Mouse (Mus musculus) kidney, adult 2 months (tissue): Measurements from ENCODE around the gene Akap10.

Source experiments
- CTCF ChIP-seq: fragments of 200-500 bp; conservative IDR thresholded peaks from 2 replicates; pipeline ENCODE4 v1.5.1; 2011; ENCODE audit warnings: low read depth, mild to moderate bottlenecking, control low read depth, low read length, moderate library complexity, mixed read lengths; ENCODE audit not compliant: insufficient read depth, insufficient read length
- POLR2A ChIP-seq: fragments of 200-500 bp; IDR thresholded peaks from one replicate; pipeline ENCODE4 v1.6.1; 2011; ENCODE audit warnings: low read depth, low read length, control low read depth

DNA sequence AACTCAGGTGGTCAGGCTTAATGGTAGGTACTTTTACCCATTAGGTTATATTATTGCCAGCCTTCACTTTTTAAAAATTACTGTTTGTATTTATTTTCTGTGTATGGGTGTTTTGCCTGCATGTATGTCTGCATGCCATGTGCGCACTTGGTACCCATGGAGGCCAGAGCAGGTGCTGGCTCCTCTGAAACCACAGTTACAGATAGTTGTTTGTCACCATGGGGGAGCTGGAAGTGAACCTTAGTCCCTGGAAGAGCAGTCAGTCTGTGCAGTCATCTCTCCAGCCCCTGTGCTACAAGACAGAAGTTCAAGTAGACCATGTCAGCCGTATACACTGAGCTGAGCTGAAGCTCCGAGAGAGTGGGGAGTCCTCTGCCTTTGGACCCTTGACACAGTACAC lies 33.1 kb upstream of the Akap10 start:
- no peak for TF ChIP-seq CTCF
- no peak for TF ChIP-seq POLR2A
